Mouse (Mus musculus) layer of hippocampus, adult 9-10 months (tissue): Measurements from ENCODE around the gene Gm42420.

Source experiments
- DNase-seq: peaks from one replicate; pipeline ENCODE4 v3.0.0; 2022; ENCODE audit warnings: low spot score

Gene Gm42420

GRCm38 (mm10) chr6:39573791-39574554 lies 11.6 kb upstream of the Gm42420 start, which contains the start of gene Adck2:
TSS of gene Adck2 (plus strand) at chr6:39573873.
- DNase-seq = peak; percentile 32

GRCm38 (mm10) chr6:39574555-39574869 lies 11.0 kb upstream of the Gm42420 start:
- no peak for DNase-seq

- no peak for DNase-seq
Observed at GRCm38 (mm10) chr6:39574951-39575350, 10.6 kb upstream of the Gm42420 start.

- no peak for DNase-seq
Observed at GRCm38 (mm10) chr6:39579552-39579951, 6.0 kb upstream of the Gm42420 start.

- DNase-seq = no peak
Observed at GRCm38 (mm10) chr6:39580558-39580957, 5.0 kb upstream of the Gm42420 start.

GRCm38 (mm10) chr6:39581087-39581784 lies 4.3 kb upstream of the Gm42420 start:
- DNase-seq = no peak

GRCm38 (mm10) chr6:39591481-39591880 lies 5.9 kb downstream of the Gm42420 start:
- DNase-seq = no peak

GRCm38 (mm10) chr6:39592401-39593214 lies 7.1 kb downstream of the Gm42420 start, which contains the start of gene Ndufb2:
TSS of gene Ndufb2 (plus strand) at chr6:39592574.
- DNase-seq = peak; percentile 95

GRCm38 (mm10) chr6:39600851-39601250 lies 15.3 kb downstream of the Gm42420 start:
- no peak for DNase-seq

GRCm38 (mm10) chr6:39601828-39602227 lies 16.3 kb downstream of the Gm42420 start:
- DNase-seq = no peak

GRCm38 (mm10) chr6:39604565-39604964 lies 19.0 kb downstream of the Gm42420 start:
- no peak for DNase-seq

GRCm38 (mm10) chr6:39606056-39606455 lies 20.5 kb downstream of the Gm42420 start:
- DNase-seq = no peak

GRCm38 (mm10) chr6:39606862-39607261 lies 21.3 kb downstream of the Gm42420 start:
- no peak for DNase-seq

- no peak for DNase-seq
Observed at GRCm38 (mm10) chr6:39607365-39607764, 21.8 kb downstream of the Gm42420 start.

- DNase-seq = no peak
Observed at GRCm38 (mm10) chr6:39610207-39610606, 24.7 kb downstream of the Gm42420 start.

GRCm38 (mm10) chr6:39611296-39611695 lies 25.7 kb downstream of the Gm42420 start:
- no peak for DNase-seq
